Mouse (Mus musculus) liver, embryonic 13.5 days (tissue): Measurements from ENCODE around the gene Slitrk1. TPM values are rescaled to one million over a fixed set of nuclear protein-coding genes. Genes with fewer than 3 reads are reported as not detected.

Source experiments
- ATAC-seq: fragments of 200-750 bp; cut with Nextera tagmentation; 2 replicates; pipeline ENCODE4 v1.8.0; 2017; ENCODE audit warnings: low read depth, mild to moderate bottlenecking, moderate number of reproducible peaks, moderate library complexity
- DNase-seq: peaks from one replicate; pipeline ENCODE4 v3.0.0; 2022
- H3K27ac ChIP-seq: fragments of 300-500 bp; sonication (generic); 2 replicates; pipeline ENCODE4 v1.5.1; 2015; ENCODE audit warnings: moderate library complexity, mild to moderate bottlenecking, inconsistent platforms
- H3K27me3 ChIP-seq: fragments of 300-500 bp; sonication (generic); 2 replicates; pipeline ENCODE4 v1.6.1; 2015; ENCODE audit warnings: mild to moderate bottlenecking, inconsistent platforms
- H3K36me3 ChIP-seq: fragments of 300-500 bp; sonication (generic); 2 replicates; pipeline ENCODE4 v1.6.1; 2015; ENCODE audit warnings: mild to moderate bottlenecking, inconsistent platforms
- H3K4me1 ChIP-seq: fragments of 300-500 bp; sonication (generic); replicated peaks from 2 replicates; pipeline ENCODE4 v1.6.1; 2015; ENCODE audit warnings: inconsistent platforms
- H3K4me2 ChIP-seq: fragments of 300-500 bp; sonication (generic); 2 replicates; pipeline ENCODE4 v1.6.1; 2015; ENCODE audit warnings: inconsistent platforms, mild to moderate bottlenecking, moderate library complexity
- H3K4me3 ChIP-seq: fragments of 300-500 bp; sonication (generic); replicated peaks from 2 replicates; pipeline ENCODE4 v1.5.1; 2015; ENCODE audit warnings: mild to moderate bottlenecking, inconsistent platforms
- H3K9ac ChIP-seq: fragments of 300-500 bp; sonication (generic); 2 replicates; pipeline ENCODE4 v1.6.1; 2015; ENCODE audit warnings: mild to moderate bottlenecking, inconsistent platforms
- H3K9me3 ChIP-seq: fragments of 300-500 bp; sonication (generic); replicated peaks from 2 replicates; pipeline ENCODE4 v1.6.1; 2016; ENCODE audit warnings: inconsistent platforms
- WGBS: fragments of 180-500 bp; shearing (Covaris S2); methylation state at CpG from one replicate; pipeline ENCODE4 v1.1.7; 2015; ENCODE audit not compliant: insufficient replicate concordance; 5-methylcytosine and 5-hydroxymethylcytosine counted together
- polyA plus RNA-seq: library from polyadenylated mRNA; unstranded; fragments of >200 nt; fragmentation: Nextera tagmentation; extraction: Ambion mirVana; gene quantifications from 2 replicates; pipeline ENCODE4 v1.2.1, GENCODE M21; 2015

Slitrk1 gene
- polyA plus RNA-seq, 1 experiment from 2014 or later = 0.02 TPM

DNA sequence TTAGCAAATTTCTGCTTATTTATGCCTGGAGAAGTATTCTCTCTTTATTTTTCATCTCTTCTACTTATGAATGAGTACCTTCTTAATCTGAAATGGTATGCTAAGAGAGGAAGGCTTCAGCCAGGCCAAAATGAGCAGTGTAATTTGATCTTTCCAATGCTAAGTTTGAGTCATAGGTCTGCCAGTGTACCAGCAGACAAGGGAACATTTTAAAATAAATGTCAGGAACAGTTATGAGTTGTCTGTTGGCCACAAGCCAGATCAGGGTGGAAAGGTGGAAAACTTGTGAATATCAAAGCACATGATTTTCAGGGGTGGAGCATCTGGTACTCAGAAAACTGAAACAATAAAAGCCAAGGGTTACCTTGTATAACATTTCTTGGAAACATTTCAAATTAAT is 46.1 kb downstream of the Slitrk1 start:
- Histone ChIP-seq H3K4me1 (no peaks in the 10 kb centered on the region), H3K9ac (no peak overlapping the region), H3K27me3 (no peaks in the 10 kb centered on the region), H3K36me3 (no peaks in the 10 kb centered on the region), H3K27ac (no peak overlapping the region), H3K4me3 (no peak overlapping the region), H3K4me2 (no peak overlapping the region), H3K9me3 (no peaks in the 10 kb centered on the region)
- ATAC-seq = no peak
- no peak for DNase-seq

DNA sequence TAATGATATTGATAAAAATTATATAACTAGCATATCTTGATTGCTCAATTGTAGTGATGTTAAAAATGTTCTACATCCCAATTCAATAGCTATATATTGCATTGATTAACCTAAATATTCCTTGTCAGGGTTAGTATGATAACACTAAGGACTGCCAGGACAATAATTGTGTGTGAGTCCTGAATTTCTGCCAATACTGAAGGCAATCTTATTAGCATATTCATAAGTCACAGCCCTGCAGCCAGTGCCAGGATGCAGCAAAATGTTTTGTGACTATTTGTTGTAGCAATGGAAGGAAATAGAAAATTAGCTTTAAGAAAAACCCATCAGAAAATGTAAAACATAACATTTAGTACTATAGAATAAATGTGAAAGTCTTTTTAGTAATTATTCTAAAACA is 49.3 kb downstream of the Slitrk1 start:
- H3K27me3 ChIP-seq = no peaks in the 10 kb centered on the region
- no peak overlapping the region for H3K9ac ChIP-seq
- H3K27ac ChIP-seq = no peak overlapping the region
- ATAC-seq (no peak), DNase-seq (no peak)
- H3K4me3 ChIP-seq = no peak overlapping the region
- no peaks in the 10 kb centered on the region for H3K9me3 ChIP-seq
- no peak overlapping the region for H3K4me2 ChIP-seq
- H3K36me3 ChIP-seq = no peaks in the 10 kb centered on the region
- no peaks in the 10 kb centered on the region for H3K4me1 ChIP-seq

DNA sequence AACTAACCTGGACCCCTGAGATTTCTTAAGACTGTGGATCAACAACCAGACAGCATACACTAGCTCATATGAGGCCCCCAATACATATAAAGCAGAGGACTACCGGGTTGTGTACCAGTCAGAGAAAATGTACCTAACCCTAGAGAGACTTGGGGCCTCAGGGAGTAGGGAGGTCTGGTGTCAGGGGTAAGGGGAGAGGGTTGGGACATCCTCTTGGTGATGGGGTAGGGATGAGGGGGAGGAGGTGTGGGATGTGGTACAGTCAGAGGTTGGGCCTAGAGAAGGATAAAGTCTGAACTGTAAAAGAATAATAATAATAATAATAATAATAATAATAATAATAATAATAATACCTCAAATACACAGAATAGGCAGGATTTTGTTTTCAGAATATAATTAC is 54.6 kb downstream of the Slitrk1 start:
- Histone ChIP-seq H3K4me1 (no peaks in the 10 kb centered on the region), H3K4me3 (no peak overlapping the region), H3K9me3 (no peaks in the 10 kb centered on the region), H3K36me3 (no peaks in the 10 kb centered on the region), H3K27ac (no peak overlapping the region), H3K4me2 (no peak overlapping the region), H3K27me3 (no peaks in the 10 kb centered on the region), H3K9ac (no peak overlapping the region)
- WGBS = 57% methylated on average over 1 of the region's 1 CpGs
- ATAC-seq (no peak), DNase-seq (no peak)
